Mouse (Mus musculus) MEL (cell line): ENCODE data around the gene Gm29609. TPM values are rescaled to one million over a fixed set of nuclear protein-coding genes. Genes with fewer than 3 reads are reported as not detected.

Experiments
- DNase-seq: peaks from one replicate; pipeline ENCODE4 v3.0.0; 2011; ENCODE audit warnings: low read depth, low spot score
- H3K27ac ChIP-seq: 2 replicates; pipeline ENCODE4 v1.5.1; 2012; ENCODE audit warnings: low read depth, mild to moderate bottlenecking, control low read depth, low read length, moderate library complexity; ENCODE audit not compliant: control insufficient read depth
- H3K27me3 ChIP-seq, 2 experiments: fragments of 150-350 bp in 1 of 2; sonication (generic) in 1 of 2; 2 replicates each; pipeline ENCODE4 v1.6.1; 2012; ENCODE audit warnings: low read length in 2 of 2, mild to moderate bottlenecking in 2 of 2, improper control_type of control experiment in 1 of 2, moderate library complexity in 1 of 2; ENCODE audit not compliant: insufficient read depth in 2 of 2, control insufficient read depth in 1 of 2
- H3K36me3 ChIP-seq, 2 experiments: 2 replicates each; pipeline ENCODE4 v1.6.1; 2012 to 2014; ENCODE audit warnings: low read length in 2 of 2, improper control_type of control experiment in 1 of 2, inconsistent platforms in 1 of 2, mild to moderate bottlenecking in 1 of 2; ENCODE audit not compliant: insufficient read depth in 2 of 2, control insufficient read depth in 1 of 2
- H3K4me1 ChIP-seq, 2 experiments: fragments of 150-350 bp in 1 of 2; sonication (generic) in 1 of 2; 2 replicates each; pipeline ENCODE4 v1.6.1; 2012; ENCODE audit warnings: low read length in 2 of 2, improper control_type of control experiment in 1 of 2, mild to moderate bottlenecking in 1 of 2; ENCODE audit not compliant: insufficient read depth in 2 of 2, control insufficient read depth in 1 of 2
- H3K4me3 ChIP-seq, 2 experiments: fragments of 150-350 bp in 1 of 2; sonication (generic) in 1 of 2; 2 replicates each; pipeline ENCODE4 v1.5.1; 2012; ENCODE audit warnings: low read depth in 2 of 2, low read length in 2 of 2, mild to moderate bottlenecking in 2 of 2, moderate library complexity in 2 of 2, control low read depth in 1 of 2, improper control_type of control experiment in 1 of 2; ENCODE audit not compliant: control insufficient read depth in 1 of 2, insufficient read depth in 1 of 2
- H3K79me2 ChIP-seq: 2 replicates; pipeline ENCODE4 v1.6.1; 2012; ENCODE audit warnings: mild to moderate bottlenecking, low read length, moderate library complexity; ENCODE audit not compliant: control insufficient read depth, poor library complexity, insufficient read depth
- H3K9ac ChIP-seq: 2 replicates; pipeline ENCODE4 v1.6.1; 2012; ENCODE audit warnings: low read depth, mild to moderate bottlenecking, control low read depth, low read length, moderate library complexity; ENCODE audit not compliant: control insufficient read depth, poor library complexity, severe bottlenecking
- H3K9me3 ChIP-seq: fragments of 150-350 bp; sonication (generic); replicated peaks from 2 replicates; pipeline ENCODE4 v1.6.1; 2012; ENCODE audit warnings: mild to moderate bottlenecking, low read length, improper control_type of control experiment, moderate library complexity; ENCODE audit not compliant: insufficient read depth
- BHLHE40 ChIP-seq: IDR thresholded peaks from 2 replicates; pipeline ENCODE4 v1.6.1; 2012; ENCODE audit warnings: low read depth, mild to moderate bottlenecking, inconsistent platforms, low read length, improper control_type of control experiment, borderline replicate concordance
- CHD1 ChIP-seq: IDR thresholded peaks from 2 replicates; pipeline ENCODE4 v1.6.1; 2012; ENCODE audit warnings: low read depth, mild to moderate bottlenecking, inconsistent platforms, low read length, improper control_type of control experiment
- CHD2 ChIP-seq: IDR thresholded peaks from 2 replicates; pipeline ENCODE4 v1.6.1; 2011; ENCODE audit warnings: low read length, improper control_type of control experiment
- CTCF ChIP-seq, 3 experiments: IDR thresholded peaks in 2 of 3; conservative IDR thresholded peaks in 1 of 3; 2 replicates each; pipeline ENCODE4 v1.5.1; 2011 to 2012; ENCODE audit warnings: low read length in 3 of 3, low read depth in 2 of 3, mild to moderate bottlenecking in 2 of 3, improper control_type of control experiment in 1 of 3, inconsistent platforms in 1 of 3, mixed read lengths in 1 of 3, moderate library complexity in 1 of 3; ENCODE audit not compliant: control insufficient read depth in 1 of 3, insufficient read depth in 1 of 3, poor library complexity in 1 of 3, severe bottlenecking in 1 of 3
- E2F4 ChIP-seq: IDR thresholded peaks from 2 replicates; pipeline ENCODE4 v1.6.1; 2011; ENCODE audit warnings: low read depth, low read length, improper control_type of control experiment, borderline replicate concordance
- ELF1 ChIP-seq: IDR thresholded peaks from 2 replicates; pipeline ENCODE4 v1.6.1; 2014; ENCODE audit warnings: low read depth, mild to moderate bottlenecking, inconsistent platforms, low read length, improper control_type of control experiment, moderate library complexity
- EP300 ChIP-seq, 2 experiments: IDR thresholded peaks; 2 replicates each; pipeline ENCODE4 v1.6.1; 2011; ENCODE audit warnings: improper control_type of control experiment in 2 of 2, low read length in 2 of 2, low read depth in 1 of 2, mild to moderate bottlenecking in 1 of 2
- ETS1 ChIP-seq: IDR thresholded peaks from 2 replicates; pipeline ENCODE4 v1.6.1; 2012; ENCODE audit warnings: low read depth, mild to moderate bottlenecking, inconsistent platforms, low read length, improper control_type of control experiment, moderate library complexity
- GABPA ChIP-seq: IDR thresholded peaks from 2 replicates; pipeline ENCODE4 v1.6.1; 2012; ENCODE audit warnings: low read depth, mild to moderate bottlenecking, inconsistent platforms, low read length, improper control_type of control experiment, moderate library complexity
- GATA1 ChIP-seq: IDR thresholded peaks from 2 replicates; pipeline ENCODE4 v1.6.1; 2011; ENCODE audit warnings: low read depth, low read length, improper control_type of control experiment
- HCFC1 ChIP-seq: IDR thresholded peaks from 2 replicates; pipeline ENCODE4 v1.6.1; 2012; ENCODE audit warnings: low read depth, mild to moderate bottlenecking, inconsistent platforms, low read length, improper control_type of control experiment, moderate library complexity
- JUND ChIP-seq: IDR thresholded peaks from 2 replicates; pipeline ENCODE4 v1.6.1; 2011; ENCODE audit warnings: low read depth, mild to moderate bottlenecking, improper control_type of control experiment, low read length
- KAT2A ChIP-seq: conservative IDR thresholded peaks from 2 replicates; pipeline ENCODE4 v1.6.1; 2012; ENCODE audit warnings: low read depth, low read length, improper control_type of control experiment, inconsistent platforms
- MAFK ChIP-seq: IDR thresholded peaks from 2 replicates; pipeline ENCODE4 v1.6.1; 2011; ENCODE audit warnings: low read depth, mild to moderate bottlenecking, low read length, improper control_type of control experiment, borderline replicate concordance
- MAZ ChIP-seq: IDR thresholded peaks from 2 replicates; pipeline ENCODE4 v1.6.1; 2012; ENCODE audit warnings: low read depth, mild to moderate bottlenecking, inconsistent platforms, low read length, improper control_type of control experiment
- MEF2A ChIP-seq: IDR thresholded peaks from 2 replicates; pipeline ENCODE4 v1.6.1; 2014; ENCODE audit warnings: low read depth, mild to moderate bottlenecking, inconsistent platforms, low read length, improper control_type of control experiment; ENCODE audit not compliant: poor library complexity, insufficient replicate concordance, severe bottlenecking; ENCODE audit errors: extremely low read depth
- MXI1 ChIP-seq: IDR thresholded peaks from 2 replicates; pipeline ENCODE4 v1.6.1; 2011; ENCODE audit warnings: mild to moderate bottlenecking, low read depth, low read length, improper control_type of control experiment
- MYB ChIP-seq: IDR thresholded peaks from 2 replicates; pipeline ENCODE4 v1.6.1; 2011; ENCODE audit warnings: mild to moderate bottlenecking, low read depth, low read length, improper control_type of control experiment
- MYC ChIP-seq: IDR thresholded peaks from 2 replicates; pipeline ENCODE4 v1.6.1; 2011; ENCODE audit warnings: low read depth, mild to moderate bottlenecking, low read length, improper control_type of control experiment, moderate library complexity
- NELFE ChIP-seq: IDR thresholded peaks from 2 replicates; pipeline ENCODE4 v1.6.1; 2011; ENCODE audit warnings: low read depth, low read length, improper control_type of control experiment
- NRF1 ChIP-seq: IDR thresholded peaks from 2 replicates; pipeline ENCODE4 v1.6.1; 2014; ENCODE audit warnings: low read depth, mild to moderate bottlenecking, inconsistent platforms, low read length, improper control_type of control experiment, moderate library complexity; ENCODE audit not compliant: poor library complexity, insufficient read depth, severe bottlenecking
- POLR2A ChIP-seq, 2 experiments: IDR thresholded peaks; 2 replicates each; pipeline ENCODE4 v1.6.1; 2011 to 2012; ENCODE audit warnings: low read length in 2 of 2, mild to moderate bottlenecking in 2 of 2, control low read depth in 1 of 2, improper control_type of control experiment in 1 of 2, low read depth in 1 of 2, moderate library complexity in 1 of 2; ENCODE audit not compliant: control insufficient read depth in 1 of 2, insufficient read depth in 1 of 2, poor library complexity in 1 of 2
- POLR2AphosphoS2 ChIP-seq: IDR thresholded peaks from 2 replicates; pipeline ENCODE4 v1.6.1; 2011; ENCODE audit warnings: low read length, improper control_type of control experiment
- POLR2AphosphoS5 ChIP-seq: IDR thresholded peaks from 2 replicates; pipeline ENCODE4 v1.6.1; 2012; ENCODE audit warnings: low read depth, borderline replicate concordance, mild to moderate bottlenecking, inconsistent platforms, low read length, moderate library complexity, mixed read lengths
- RAD21 ChIP-seq: IDR thresholded peaks from 2 replicates; pipeline ENCODE4 v1.6.1; 2011; ENCODE audit warnings: mild to moderate bottlenecking, low read depth, low read length, improper control_type of control experiment
- RCOR1 ChIP-seq: IDR thresholded peaks from 2 replicates; pipeline ENCODE4 v1.6.1; 2012; ENCODE audit warnings: low read depth, mild to moderate bottlenecking, inconsistent platforms, low read length, improper control_type of control experiment
- SIN3A ChIP-seq: IDR thresholded peaks from 2 replicates; pipeline ENCODE4 v1.6.1; 2012; ENCODE audit warnings: low read length, improper control_type of control experiment, inconsistent platforms
- SMC3 ChIP-seq: IDR thresholded peaks from 2 replicates; pipeline ENCODE4 v1.6.1; 2011; ENCODE audit warnings: low read depth, low read length, improper control_type of control experiment
- TAL1 ChIP-seq: IDR thresholded peaks from 2 replicates; pipeline ENCODE4 v1.6.1; 2012; ENCODE audit warnings: mild to moderate bottlenecking, inconsistent platforms, low read length, moderate library complexity, mixed read lengths
- TBP ChIP-seq: IDR thresholded peaks from 2 replicates; pipeline ENCODE4 v1.8.0; 2011; ENCODE audit warnings: low read depth, low read length, improper control_type of control experiment
- TCF12 ChIP-seq: IDR thresholded peaks from 2 replicates; pipeline ENCODE4 v1.6.1; 2014; ENCODE audit warnings: low read depth, mild to moderate bottlenecking, inconsistent platforms, low read length, improper control_type of control experiment, moderate library complexity
- UBTF ChIP-seq: IDR thresholded peaks from 2 replicates; pipeline ENCODE4 v1.6.1; 2012; ENCODE audit warnings: low read depth, mild to moderate bottlenecking, inconsistent platforms, low read length, improper control_type of control experiment, moderate library complexity, borderline replicate concordance; ENCODE audit not compliant: insufficient read depth
- USF2 ChIP-seq, 2 experiments: IDR thresholded peaks; 2 replicates each; pipeline ENCODE4 v1.6.1; 2011 to 2012; ENCODE audit warnings: improper control_type of control experiment in 2 of 2, low read length in 2 of 2, borderline replicate concordance in 1 of 2, inconsistent platforms in 1 of 2, low read depth in 1 of 2, mild to moderate bottlenecking in 1 of 2; ENCODE audit not compliant: insufficient read depth in 1 of 2
- ZC3H11A ChIP-seq: IDR thresholded peaks from 2 replicates; pipeline ENCODE4 v1.6.1; 2012; ENCODE audit warnings: low read depth, mild to moderate bottlenecking, inconsistent platforms, low read length, improper control_type of control experiment
- ZKSCAN1 ChIP-seq: IDR thresholded peaks from 2 replicates; pipeline ENCODE4 v1.6.1; 2012; ENCODE audit warnings: low read depth, mild to moderate bottlenecking, inconsistent platforms, low read length, improper control_type of control experiment, moderate library complexity
- ZMIZ1 ChIP-seq: IDR thresholded peaks from 2 replicates; pipeline ENCODE4 v1.6.1; 2012; ENCODE audit warnings: low read depth, mild to moderate bottlenecking, inconsistent platforms, low read length, improper control_type of control experiment, moderate library complexity
- ZNF384 ChIP-seq: IDR thresholded peaks from 2 replicates; pipeline ENCODE4 v1.6.1; 2012; ENCODE audit warnings: low read depth, mild to moderate bottlenecking, inconsistent platforms, low read length, improper control_type of control experiment
- polyA plus RNA-seq, 2 experiments: library from polyadenylated mRNA; stranded (reverse) in 1 of 2; unstranded in 1 of 2; fragments of >175 nt in 1 of 2; fragments of >200 nt in 1 of 2; gene quantifications; 2 replicates each; pipeline versions ENCODE4 v1.2.1 to v1.2.4; 2012; ENCODE audit warnings: low replicate concordance in 2 of 2, low read depth in 1 of 2; ENCODE audit not compliant: insufficient read length in 2 of 2, insufficient read depth in 1 of 2, missing spikeins in 1 of 2
- total RNA-seq: library from RNA; depleted of rRNA; stranded (reverse); fragments of 300-350 nt; gene quantifications from 2 replicates; pipeline ENCODE4 v1.2.3, GENCODE M21; 2012

The Gm29609 gene
- total and polyA plus RNA-seq, 3 experiments, result 5.0 to 6.4 TPM; not detected in 1

DNA sequence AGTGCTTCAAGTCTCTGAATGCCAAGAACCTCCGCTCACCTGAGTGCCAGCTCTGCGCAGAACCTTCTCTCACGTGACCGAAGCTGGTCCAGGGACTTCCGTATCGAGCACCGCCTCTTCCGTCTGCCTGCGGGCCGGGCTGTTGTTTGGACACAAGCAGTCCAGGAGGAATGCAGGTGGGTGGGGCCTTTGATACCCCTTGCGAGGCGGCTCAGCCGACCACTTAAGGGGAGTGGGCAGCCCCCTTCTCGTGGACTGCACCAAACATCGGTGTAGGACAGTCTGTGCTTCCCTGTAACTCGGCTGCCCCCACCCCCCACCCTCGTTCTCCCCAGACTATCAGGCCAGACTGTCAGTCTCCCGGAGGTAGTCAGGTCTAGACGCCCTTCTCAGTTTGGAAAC is 25.6 kb downstream of the Gm29609 start, which contains the start of gene Mpv17:
Gene Mpv17 (minus strand): TSS at position 100 of the 402 bp plus-strand sequence.
- H3K4me3 ChIP-seq, result peak within 1 kb of the TSS; percentile 74 to 76
- H3K27me3 ChIP-seq, result no peaks in the 10 kb centered on the region
- peak; percentile 89 for DNase-seq
- H3K9ac ChIP-seq, result peak within 1 kb of the TSS; percentile 73
- H3K9me3 ChIP-seq, result no peaks in the 10 kb centered on the region
- no peaks in the 10 kb centered on the region; the same call in 1 of the 2 replicates for H3K79me2 ChIP-seq
- H3K27ac ChIP-seq, result peak within 1 kb of the TSS; percentile 12; the same call in 1 of the 2 replicates
- H3K36me3 ChIP-seq, result peaks cover 0 to 22% of the 10 kb centered on the region in 2 experiments; a peak in 2 of 4 replicates
- H3K4me1 ChIP-seq, result no peaks in the 10 kb centered on the region; a peak in 1 of 4 replicates
- TF ChIP-seq UBTF, result no peak
- TF ChIP-seq E2F4, result no peak
- TF ChIP-seq MAFK, result no peak
- no peak for TF ChIP-seq GABPA
- TF ChIP-seq BHLHE40, result peak; percentile 96
- TF ChIP-seq ZNF384, result no peak
- no peak for TF ChIP-seq CTCF (IDR thresholded peaks at IDR 0.05 in 2 of 3, conservative IDR thresholded peaks at IDR 0.05 in 1 of 3; ENCODE audit: control insufficient read depth in 1 of 3, insufficient read depth in 1 of 3, low read depth in 2 of 3, low read length in 3 of 3, poor library complexity in 1 of 3, severe bottlenecking in 1 of 3)
- no peak; the same call in 1 of the 2 replicates for TF ChIP-seq ETS1
- TF ChIP-seq JUND, result no peak
- peak; percentile 91 for TF ChIP-seq ELF1
- no peak for TF ChIP-seq SMC3
- TF ChIP-seq MYC, result no peak; the same call in 1 of the 2 replicates
- TF ChIP-seq KAT2A, result no peak; the same call in 1 of the 2 replicates
- peak; percentile 90 for TF ChIP-seq SIN3A
- TF ChIP-seq NELFE, result peak; percentile 62
- no peak for TF ChIP-seq ZC3H11A
- peak; percentile 75 for TF ChIP-seq NRF1
- TF ChIP-seq MYB, result no peak
- TF ChIP-seq EP300 (IDR thresholded peaks at IDR 0.05; ENCODE audit: low read depth in 1 of 2, low read length in 2 of 2), result no peak
- peak; percentile 85; the same call in 1 of the 2 replicates for TF ChIP-seq ZMIZ1
- TF ChIP-seq RCOR1, result no peak
- no peak for TF ChIP-seq RAD21
- peak; percentile 77 for TF ChIP-seq MXI1
- TF ChIP-seq POLR2AphosphoS5, result 0 out of 2 replicates have a peak, but pooled peaks have one; percentile 47
- no peak for TF ChIP-seq GATA1
- TF ChIP-seq TAL1, result no peak
- TF ChIP-seq MEF2A, result no peak
- 0 out of 2 replicates have a peak, but pooled peaks have one; percentile 33 for TF ChIP-seq TCF12
- TF ChIP-seq HCFC1, result peak; percentile 84
- peak in 1 of 2 experiments; percentile 83; a peak in 2 of 4 replicates for TF ChIP-seq POLR2A (IDR thresholded peaks at IDR 0.05; ENCODE audit: control insufficient read depth in 1 of 2, insufficient read depth in 1 of 2, low read depth in 1 of 2, low read length in 2 of 2, poor library complexity in 1 of 2)
- no peak; the same call in 1 of the 2 replicates for TF ChIP-seq TBP
- TF ChIP-seq MAZ, result peak; percentile 48; the same call in 1 of the 2 replicates
- TF ChIP-seq CHD2, result no peak; the same call in 1 of the 2 replicates
- TF ChIP-seq ZKSCAN1, result peak; percentile 37; the same call in 1 of the 2 replicates
- TF ChIP-seq CHD1, result no peak; the same call in 1 of the 2 replicates
- TF ChIP-seq POLR2AphosphoS2, result peak; percentile 98
- TF ChIP-seq USF2 (IDR thresholded peaks at IDR 0.05; ENCODE audit: borderline replicate concordance in 1 of 2, insufficient read depth in 1 of 2, low read depth in 1 of 2, low read length in 2 of 2), result peak; percentile 62 to 87
